Mouse (Mus musculus): ENCODE results near the gene Fbxo2. TPM values are rescaled to one million over a fixed set of nuclear protein-coding genes. Genes with fewer than 3 reads are reported as not detected.

Fbxo2 gene
- 0.42 and 0.66 TPM in 2 replicates for polyA plus RNA-seq (2015; fragmentation: Nextera tagmentation; extraction: Ambion mirVana)

DNA sequence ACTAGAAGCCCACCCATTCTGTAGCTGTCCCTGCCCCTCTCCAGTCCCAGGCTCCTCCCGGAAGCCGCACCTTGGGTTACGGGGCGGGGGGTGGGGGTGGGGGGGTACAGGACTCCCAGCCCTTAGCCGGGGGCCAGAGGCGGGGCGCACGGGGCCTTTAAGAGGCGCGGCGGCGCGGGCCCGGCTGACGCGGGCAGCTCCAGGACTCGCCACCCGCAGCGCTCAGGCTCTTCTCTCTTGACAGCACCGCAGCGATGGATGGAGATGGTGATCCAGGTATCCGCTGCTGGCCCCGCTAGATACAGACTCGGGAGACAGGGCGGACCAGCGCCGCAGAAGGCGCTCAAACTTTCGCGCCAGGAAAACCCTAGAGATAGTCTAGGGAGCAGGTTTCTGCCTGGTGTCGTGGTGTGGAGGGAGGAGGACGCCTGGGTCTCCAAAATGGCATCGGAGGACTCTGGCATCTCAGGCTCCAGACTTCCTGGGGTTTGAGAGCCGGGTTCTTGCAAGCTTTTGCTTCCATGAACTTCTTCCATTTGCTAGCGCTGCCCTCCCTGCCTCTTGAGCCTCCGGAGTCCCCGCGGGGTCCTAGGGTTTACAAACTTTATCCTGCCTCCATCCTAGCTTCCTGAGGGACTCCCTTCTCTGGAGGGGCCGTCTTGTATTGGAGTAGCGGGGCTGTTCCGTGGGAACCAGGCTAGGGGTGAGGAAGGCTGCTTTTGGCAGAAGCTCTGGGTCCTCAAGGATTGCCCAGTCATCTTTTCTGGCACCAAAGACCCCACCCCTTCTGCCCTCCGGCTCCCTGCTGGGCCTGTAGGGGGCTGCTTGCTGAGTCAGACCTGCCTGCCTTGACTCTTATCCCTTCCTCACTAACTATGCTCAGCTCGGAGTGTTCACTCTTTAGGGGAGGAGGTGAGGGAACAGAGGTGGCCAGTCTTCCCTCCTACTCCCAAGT, at the start of gene Fbxo2, which contains the start of gene Fbxo44:
Gene Fbxo2, plus strand, starts transcription at position 186 of the 955 bp plus-strand sequence.
Gene Fbxo44, minus strand, starts transcription at position 47 of the 955 bp plus-strand sequence.
- H3K4me3 ChIP-seq (ENCODE audit: low read depth, low read length): peak within 1 kb of the TSS; percentile 53
- H3K4me1 ChIP-seq (ENCODE audit: insufficient read depth, low read depth, low read length): peaks cover 6% of the 10 kb centered on the region; the same call in 1 of the 2 replicates
- peak within 1 kb of the TSS; percentile 74 for H3K27ac ChIP-seq (ENCODE audit: low read length)
- 2% methylated on average over 43 of the region's 43 CpGs for WGBS
- peaks cover 40% of the 10 kb centered on the region for H3K27me3 ChIP-seq (replicated peaks; ENCODE audit: insufficient read depth, low read length)
- DNase-seq (ENCODE audit: low spot score): no peak
- ATAC-seq: peak; percentile 29
- TF ChIP-seq EP300 (IDR thresholded peaks at IDR 0.05) (no peak), CTCF (IDR thresholded peaks at IDR 0.05) (no peak)
- H3K36me3 ChIP-seq (ENCODE audit: insufficient read depth, low read length): no peaks in the 10 kb centered on the region
- no peaks in the 10 kb centered on the region for H3K9me3 ChIP-seq (ENCODE audit: low read length)
- peak within 1 kb of the TSS; percentile 97 for H3K4me2 ChIP-seq (replicated peaks; ENCODE audit: low read depth, low read length)
- H3K9ac ChIP-seq (replicated peaks; ENCODE audit: low read depth): peak within 1 kb of the TSS; percentile 44

GRCm38 (mm10) chr4:148112519-148112918, 47.9 kb upstream of the Fbxo2 start:
- Histone ChIP-seq H3K36me3 (ENCODE audit: insufficient read depth, low read length) (no peaks in the 10 kb centered on the region), H3K27me3 (replicated peaks; ENCODE audit: insufficient read depth, low read length) (0 out of 2 replicates have a peak, but pooled peaks cover 8% of the 10 kb centered on the region), H3K4me2 (replicated peaks; ENCODE audit: low read depth, low read length) (no peak overlapping the region), H3K9ac (replicated peaks; ENCODE audit: low read depth) (no peak overlapping the region), H3K4me1 (ENCODE audit: insufficient read depth, low read depth, low read length) (no peaks in the 10 kb centered on the region), H3K4me3 (ENCODE audit: low read depth, low read length) (no peak overlapping the region), H3K9me3 (ENCODE audit: low read length) (no peaks in the 10 kb centered on the region), H3K27ac (ENCODE audit: low read length) (no peak overlapping the region)
- TF ChIP-seq CTCF (IDR thresholded peaks at IDR 0.05) (no peak), EP300 (IDR thresholded peaks at IDR 0.05) (no peak)
- WGBS: 69% methylated on average over 12 of the region's 12 CpGs
- DNase-seq (ENCODE audit: low spot score): no peak
- no peak for ATAC-seq

DNA sequence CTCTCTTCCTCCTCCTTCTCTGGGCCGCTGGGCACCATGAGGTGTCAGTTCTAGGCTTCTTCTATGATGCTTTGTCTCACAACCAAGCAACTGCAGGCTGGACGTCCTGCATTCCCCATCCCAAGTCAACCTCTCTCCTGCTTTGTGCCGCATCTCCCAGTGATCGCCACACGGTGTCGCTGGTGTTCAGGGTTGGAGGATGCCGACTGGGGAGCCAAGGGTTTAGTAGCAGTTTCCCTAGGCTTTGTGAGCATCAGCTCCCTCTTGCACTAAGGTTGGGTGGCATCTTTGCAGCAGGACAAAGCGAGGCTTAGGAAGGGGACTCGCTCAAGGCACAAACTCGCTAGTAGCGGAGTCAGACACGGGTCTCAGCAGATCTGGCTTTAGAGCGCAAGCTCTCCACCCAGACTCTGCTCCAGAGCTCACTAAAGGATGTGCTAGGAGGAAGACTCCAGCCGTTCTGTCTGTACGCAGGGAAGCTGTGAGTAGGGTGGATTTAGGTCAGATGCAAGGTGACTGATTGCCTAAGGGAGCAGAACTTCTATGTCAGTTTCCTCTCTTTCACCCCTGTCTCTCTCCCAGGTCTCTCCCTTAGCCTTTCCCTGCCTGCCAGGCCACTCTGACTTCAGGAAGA, 45.5 kb upstream of the Fbxo2 start:
- Histone ChIP-seq H3K27ac (ENCODE audit: low read length) (no peak overlapping the region), H3K27me3 (replicated peaks; ENCODE audit: insufficient read depth, low read length) (0 out of 2 replicates have a peak, but pooled peaks cover 5% of the 10 kb centered on the region), H3K9me3 (ENCODE audit: low read length) (no peaks in the 10 kb centered on the region), H3K4me2 (replicated peaks; ENCODE audit: low read depth, low read length) (no peak overlapping the region), H3K36me3 (ENCODE audit: insufficient read depth, low read length) (no peaks in the 10 kb centered on the region), H3K4me3 (ENCODE audit: low read depth, low read length) (no peak overlapping the region), H3K4me1 (ENCODE audit: insufficient read depth, low read depth, low read length) (no peaks in the 10 kb centered on the region), H3K9ac (replicated peaks; ENCODE audit: low read depth) (no peak overlapping the region)
- ATAC-seq: peak; percentile 80
- 5% methylated on average over 15 of the region's 15 CpGs for WGBS
- TF ChIP-seq CTCF (IDR thresholded peaks at IDR 0.05) (peak; percentile 100), EP300 (IDR thresholded peaks at IDR 0.05) (no peak)
- peak; percentile 86 for DNase-seq (ENCODE audit: low spot score)

GRCm38 (mm10) chr4:148115467-148115866, 45.0 kb upstream of the Fbxo2 start:
- TF ChIP-seq EP300 (IDR thresholded peaks at IDR 0.05): no peak
- TF ChIP-seq CTCF (IDR thresholded peaks at IDR 0.05): peak; percentile 62
- Histone ChIP-seq H3K4me3 (ENCODE audit: low read depth, low read length) (no peak overlapping the region), H3K27ac (ENCODE audit: low read length) (no peak overlapping the region), H3K9ac (replicated peaks; ENCODE audit: low read depth) (no peak overlapping the region), H3K4me2 (replicated peaks; ENCODE audit: low read depth, low read length) (no peak overlapping the region), H3K27me3 (replicated peaks; ENCODE audit: insufficient read depth, low read length) (0 out of 2 replicates have a peak, but pooled peaks cover 5% of the 10 kb centered on the region), H3K9me3 (ENCODE audit: low read length) (no peaks in the 10 kb centered on the region), H3K36me3 (ENCODE audit: insufficient read depth, low read length) (no peaks in the 10 kb centered on the region), H3K4me1 (ENCODE audit: insufficient read depth, low read depth, low read length) (no peaks in the 10 kb centered on the region)
- DNase-seq (ENCODE audit: low spot score) (peak; percentile 37), ATAC-seq (peak; percentile 44)
- WGBS: 2% methylated on average over 15 of the region's 15 CpGs

GRCm38 (mm10) chr4:148116657-148117056, 43.8 kb upstream of the Fbxo2 start:
- H3K9ac ChIP-seq (replicated peaks; ENCODE audit: low read depth): no peak overlapping the region
- ATAC-seq (no peak), DNase-seq (ENCODE audit: low spot score) (no peak)
- WGBS: 67% methylated on average over 4 of the region's 4 CpGs
- TF ChIP-seq EP300 (IDR thresholded peaks at IDR 0.05) (no peak), CTCF (IDR thresholded peaks at IDR 0.05) (peak; percentile 22)
- H3K4me2 ChIP-seq (replicated peaks; ENCODE audit: low read depth, low read length): no peak overlapping the region
- H3K4me3 ChIP-seq (ENCODE audit: low read depth, low read length): no peak overlapping the region
- H3K9me3 ChIP-seq (ENCODE audit: low read length): no peaks in the 10 kb centered on the region
- H3K4me1 ChIP-seq (ENCODE audit: insufficient read depth, low read depth, low read length): no peaks in the 10 kb centered on the region
- H3K36me3 ChIP-seq (ENCODE audit: insufficient read depth, low read length): no peaks in the 10 kb centered on the region
- H3K27me3 ChIP-seq (replicated peaks; ENCODE audit: insufficient read depth, low read length): 0 out of 2 replicates have a peak, but pooled peaks cover 5% of the 10 kb centered on the region
- no peak overlapping the region for H3K27ac ChIP-seq (ENCODE audit: low read length)

DNA sequence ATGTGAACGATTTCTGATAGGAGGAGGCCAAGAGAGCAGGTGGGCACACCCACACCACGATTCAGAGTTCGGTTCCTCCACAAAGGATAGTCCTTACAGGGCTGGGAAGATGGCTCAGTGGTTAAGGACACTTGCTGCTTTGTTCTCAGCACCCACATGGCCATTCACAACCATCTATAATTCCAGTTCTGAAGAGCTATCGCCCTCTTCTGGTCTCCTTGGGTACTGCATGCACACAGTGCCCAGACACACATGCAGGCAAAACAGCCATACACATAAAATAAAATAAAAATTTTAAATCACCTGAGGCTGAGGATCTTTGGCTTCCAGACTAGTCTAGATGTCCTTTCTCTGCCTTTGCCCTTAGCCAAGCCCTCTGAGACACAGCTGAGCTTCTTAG, 43.0 kb upstream of the Fbxo2 start:
- 0 out of 2 replicates have a peak, but pooled peaks cover 5% of the 10 kb centered on the region for H3K27me3 ChIP-seq (replicated peaks; ENCODE audit: insufficient read depth, low read length)
- DNase-seq (ENCODE audit: low spot score): no peak
- TF ChIP-seq CTCF (IDR thresholded peaks at IDR 0.05) (peak; percentile 40), EP300 (IDR thresholded peaks at IDR 0.05) (no peak)
- no peaks in the 10 kb centered on the region for H3K9me3 ChIP-seq (ENCODE audit: low read length)
- no peaks in the 10 kb centered on the region for H3K36me3 ChIP-seq (ENCODE audit: insufficient read depth, low read length)
- ATAC-seq: no peak
- H3K9ac ChIP-seq (replicated peaks; ENCODE audit: low read depth): no peak overlapping the region
- no peak overlapping the region for H3K4me3 ChIP-seq (ENCODE audit: low read depth, low read length)
- 69% methylated on average over 4 of the region's 4 CpGs for WGBS
- H3K4me2 ChIP-seq (replicated peaks; ENCODE audit: low read depth, low read length): no peak overlapping the region
- H3K27ac ChIP-seq (ENCODE audit: low read length): no peak overlapping the region
- H3K4me1 ChIP-seq (ENCODE audit: insufficient read depth, low read depth, low read length): no peaks in the 10 kb centered on the region
